Mouse (Mus musculus) heart, embryonic 16.5 days (tissue): ENCODE measurements around the gene Cmah. TPM values are rescaled to one million over a fixed set of nuclear protein-coding genes. Genes with fewer than 3 reads are reported as not detected.

Experiments
- ATAC-seq: fragments of 200-750 bp; cut with Nextera tagmentation; replicated peaks from 2 replicates; pipeline ENCODE4 v1.8.0; 2017; ENCODE audit warnings: moderate number of reproducible peaks; ENCODE audit not compliant: insufficient read depth, low FRiP score; ENCODE audit errors: extremely low read depth
- H3K27ac ChIP-seq: fragments of 300-500 bp; sonication (generic); 2 replicates; pipeline ENCODE4 v1.5.1; 2014; ENCODE audit warnings: mild to moderate bottlenecking, low read length, control low read depth, moderate library complexity
- H3K27me3 ChIP-seq: fragments of 300-500 bp; sonication (generic); 2 replicates; pipeline ENCODE4 v1.6.1; 2014; ENCODE audit warnings: low read length, mixed read lengths; ENCODE audit not compliant: control insufficient read depth, insufficient read depth
- H3K36me3 ChIP-seq: fragments of 300-500 bp; sonication (generic); 2 replicates; pipeline ENCODE4 v1.6.1; 2014; ENCODE audit not compliant: control insufficient read depth, insufficient read depth
- H3K4me1 ChIP-seq: fragments of 300-500 bp; sonication (generic); 2 replicates; pipeline ENCODE4 v1.6.1; 2014; ENCODE audit warnings: low read length, mixed read lengths; ENCODE audit not compliant: control insufficient read depth, insufficient read depth
- H3K4me2 ChIP-seq: fragments of 300-500 bp; sonication (generic); 2 replicates; pipeline ENCODE4 v1.6.1; 2014; ENCODE audit warnings: low read depth, mild to moderate bottlenecking, control low read depth, low read length
- H3K4me3 ChIP-seq: fragments of 300-500 bp; sonication (generic); 2 replicates; pipeline ENCODE4 v1.5.1; 2014; ENCODE audit warnings: mild to moderate bottlenecking, control low read depth, low read length
- H3K9ac ChIP-seq: fragments of 300-500 bp; sonication (generic); 2 replicates; pipeline ENCODE4 v1.6.1; 2014; ENCODE audit warnings: low read length, control low read depth
- H3K9me3 ChIP-seq: fragments of 300-500 bp; sonication (generic); replicated peaks from 2 replicates; pipeline ENCODE4 v1.6.1; 2016; ENCODE audit warnings: low read length; ENCODE audit not compliant: control insufficient read depth
- WGBS: fragments of 180-500 bp; shearing (Covaris S2); extraction: QIAGEN DNeasy Blood & Tissue Kit; methylation state at CpG from one replicate; pipeline ENCODE4 v1.1.7; 2014; 5-methylcytosine and 5-hydroxymethylcytosine counted together
- polyA plus RNA-seq: library from polyadenylated mRNA; unstranded; fragments of >200 nt; fragmentation: Nextera tagmentation; extraction: Ambion mirVana; gene quantifications from 2 replicates; pipeline ENCODE4 v1.2.1, GENCODE M21; 2015

The Cmah gene
- polyA plus RNA-seq, 1 experiment from 2014 or later = 2.2 TPM

DNA sequence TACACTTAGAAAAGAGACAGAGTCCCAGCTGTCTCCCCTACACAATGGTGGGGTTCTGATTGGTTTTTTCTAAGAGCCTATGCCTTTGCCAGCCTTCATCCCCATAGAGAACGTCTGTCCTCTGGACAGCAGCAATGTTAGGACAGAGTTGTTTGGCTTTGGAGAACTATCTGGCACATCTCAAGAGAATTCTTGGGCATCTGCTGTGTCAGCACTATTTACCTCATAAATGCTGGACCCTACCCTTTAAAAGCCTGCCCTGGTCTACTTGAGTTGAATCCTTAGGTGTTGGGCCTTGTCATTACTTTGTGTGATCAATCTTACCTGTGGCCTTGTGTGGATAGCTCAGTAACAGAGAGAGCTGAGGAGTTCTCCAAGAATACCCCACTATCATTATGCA lies 90.8 kb downstream of the Cmah start:
- no peak overlapping the region for H3K4me2 ChIP-seq
- H3K9ac ChIP-seq = no peak overlapping the region
- H3K27me3 ChIP-seq = no peaks in the 10 kb centered on the region
- no peak overlapping the region for H3K4me3 ChIP-seq
- 62% methylated on average over 1 of the region's 1 CpGs for WGBS
- no peaks in the 10 kb centered on the region for H3K9me3 ChIP-seq
- H3K27ac ChIP-seq = no peak overlapping the region
- H3K4me1 ChIP-seq = 0 out of 2 replicates have a peak, but pooled peaks cover 2% of the 10 kb centered on the region
- ATAC-seq = no peak
- H3K36me3 ChIP-seq = no peaks in the 10 kb centered on the region

DNA sequence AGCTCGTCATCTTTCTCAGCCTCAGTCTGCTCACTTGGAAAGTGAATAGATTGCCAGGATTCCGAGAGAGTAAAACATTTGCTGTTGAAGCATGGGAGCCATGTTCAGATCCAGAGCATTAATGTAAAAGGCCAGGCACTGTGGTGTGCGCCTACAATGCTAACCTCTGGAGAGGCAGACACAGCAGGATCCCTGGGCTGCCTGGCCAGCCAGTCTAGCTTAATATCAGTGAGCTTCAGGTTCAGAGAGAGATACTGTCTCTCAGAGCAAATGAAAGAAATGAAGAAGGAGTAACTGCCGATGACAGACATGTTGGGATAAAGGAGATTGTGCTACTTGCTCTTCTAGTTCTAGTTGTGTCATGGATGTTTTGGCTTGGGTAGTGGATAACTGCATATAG lies 91.6 kb downstream of the Cmah start:
- Histone ChIP-seq H3K27me3 (no peaks in the 10 kb centered on the region), H3K27ac (no peak overlapping the region), H3K36me3 (no peaks in the 10 kb centered on the region), H3K9me3 (no peaks in the 10 kb centered on the region), H3K4me1 (0 out of 2 replicates have a peak, but pooled peaks cover 2% of the 10 kb centered on the region), H3K9ac (no peak overlapping the region), H3K4me3 (no peak overlapping the region), H3K4me2 (no peak overlapping the region)
- 65% methylated on average over 4 of the region's 4 CpGs for WGBS
- ATAC-seq = no peak

DNA sequence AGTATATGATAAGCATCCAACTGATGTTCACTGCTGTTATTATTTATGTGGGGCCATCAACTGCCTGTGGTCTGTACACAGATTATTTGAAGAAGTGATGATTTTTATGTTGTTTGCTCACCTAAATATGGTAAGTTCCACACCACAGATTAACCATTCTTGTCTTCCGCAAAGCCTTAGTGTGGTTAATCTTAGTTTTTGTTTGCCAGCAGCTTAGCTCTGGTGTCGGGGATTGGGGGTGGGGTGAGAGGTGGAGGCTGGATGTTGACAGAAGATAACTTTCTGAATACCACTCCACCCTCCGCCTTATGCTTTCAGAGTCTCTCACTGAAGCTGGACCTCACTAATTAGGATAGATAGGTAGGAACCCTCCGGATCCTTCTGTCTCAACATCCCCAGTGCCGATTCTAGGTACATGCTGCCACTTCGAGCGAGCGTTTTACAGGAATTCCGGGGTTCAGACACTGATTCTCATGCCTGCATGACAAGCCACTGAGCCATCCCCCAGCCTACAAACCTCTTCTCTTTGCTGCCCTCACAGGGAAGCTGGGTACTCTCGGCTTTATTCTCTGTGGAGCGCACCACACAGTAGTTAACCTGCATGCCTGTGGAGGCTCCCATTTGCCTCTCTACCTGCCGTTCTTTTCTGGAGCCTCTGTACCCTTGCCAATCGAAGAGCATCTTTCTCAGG lies 92.5 kb downstream of the Cmah start:
- no peaks in the 10 kb centered on the region for H3K9me3 ChIP-seq
- H3K4me1 ChIP-seq = 0 out of 2 replicates have a peak, but pooled peaks cover 2% of the 10 kb centered on the region
- H3K4me2 ChIP-seq = no peak overlapping the region
- ATAC-seq = no peak
- no peaks in the 10 kb centered on the region for H3K36me3 ChIP-seq
- H3K27me3 ChIP-seq = no peaks in the 10 kb centered on the region
- H3K27ac ChIP-seq = no peak overlapping the region
- WGBS = 56% methylated on average over 13 of the region's 13 CpGs
- H3K4me3 ChIP-seq = no peak overlapping the region
- H3K9ac ChIP-seq = no peak overlapping the region

DNA sequence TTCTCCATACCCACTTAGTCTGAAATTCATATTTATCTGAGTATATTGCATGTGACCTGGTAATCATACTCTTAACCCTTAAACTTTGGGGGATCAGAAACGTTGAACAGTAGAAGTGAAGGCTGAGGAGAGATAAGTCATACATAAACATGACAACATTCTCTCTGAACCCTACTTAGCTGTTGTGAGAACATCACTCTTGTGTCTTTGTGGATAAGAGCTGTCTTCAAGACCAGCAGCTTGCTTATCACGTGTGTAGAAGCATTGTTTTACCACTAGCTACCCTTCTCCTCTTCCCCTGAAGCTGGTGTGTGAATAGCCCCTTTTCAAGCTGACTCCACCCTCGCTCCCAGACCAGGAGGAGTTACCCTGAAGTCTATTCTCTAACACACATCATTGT lies 94.8 kb downstream of the Cmah start:
- no peaks in the 10 kb centered on the region for H3K9me3 ChIP-seq
- peaks cover 7% of the 10 kb centered on the region for H3K4me1 ChIP-seq
- no peak for ATAC-seq
- 50% methylated on average over 3 of the region's 3 CpGs for WGBS
- H3K4me2 ChIP-seq = no peak overlapping the region
- H3K27me3 ChIP-seq = no peaks in the 10 kb centered on the region
- H3K36me3 ChIP-seq = no peaks in the 10 kb centered on the region
- no peak overlapping the region for H3K9ac ChIP-seq
- H3K27ac ChIP-seq = no peak overlapping the region
- H3K4me3 ChIP-seq = no peak overlapping the region

DNA sequence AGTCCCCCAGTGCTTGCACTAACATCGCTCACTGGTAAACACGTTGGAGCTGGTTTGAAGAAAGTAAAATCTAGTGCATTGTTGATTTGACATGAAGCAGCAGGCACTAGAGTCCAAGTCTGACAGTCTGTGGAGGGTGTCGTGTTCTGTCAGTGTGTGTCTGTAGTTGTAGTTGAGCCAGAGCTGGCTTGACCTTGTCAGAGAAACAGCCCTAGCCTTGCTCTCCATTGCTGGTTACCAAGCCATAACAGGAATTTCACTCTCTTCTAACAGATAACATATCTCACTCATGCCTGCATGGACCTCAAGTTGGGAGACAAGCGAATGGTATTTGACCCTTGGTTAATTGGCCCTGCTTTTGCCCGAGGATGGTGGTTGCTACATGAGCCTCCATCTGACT lies 103.0 kb downstream of the Cmah start:
- WGBS = 35% methylated on average over 5 of the region's 5 CpGs
- Histone ChIP-seq H3K27ac (peak overlapping the region; percentile 41), H3K4me1 (peaks cover 19% of the 10 kb centered on the region), H3K4me2 (no peak overlapping the region), H3K27me3 (no peaks in the 10 kb centered on the region), H3K9ac (no peak overlapping the region), H3K9me3 (no peaks in the 10 kb centered on the region), H3K4me3 (no peak overlapping the region), H3K36me3 (no peaks in the 10 kb centered on the region)
- ATAC-seq = peak; percentile 65

DNA sequence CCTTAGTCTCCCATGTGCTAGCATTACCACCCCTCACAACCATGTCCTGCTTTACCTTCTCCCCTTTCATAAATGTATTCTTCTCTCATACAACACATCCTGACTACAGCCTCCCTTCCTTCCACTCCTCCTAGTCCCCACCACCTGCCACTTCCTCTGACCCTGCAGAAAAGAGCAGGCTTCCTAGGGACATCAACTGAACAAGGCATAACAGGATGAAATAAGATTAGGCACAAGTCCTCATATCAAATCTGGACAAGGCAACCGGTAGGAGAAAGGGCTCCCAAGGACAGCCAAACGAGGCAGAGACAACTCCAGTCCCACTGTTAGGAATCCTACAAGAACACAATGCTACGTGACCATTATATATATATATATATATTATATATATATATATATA lies 104.4 kb downstream of the Cmah start:
- Histone ChIP-seq H3K27me3 (no peaks in the 10 kb centered on the region), H3K4me3 (no peak overlapping the region), H3K9me3 (no peaks in the 10 kb centered on the region), H3K36me3 (no peaks in the 10 kb centered on the region), H3K4me1 (peaks cover 16% of the 10 kb centered on the region), H3K9ac (no peak overlapping the region), H3K27ac (no peak overlapping the region), H3K4me2 (no peak overlapping the region)
- no peak for ATAC-seq
- WGBS = 55% methylated on average over 3 of the region's 3 CpGs

DNA sequence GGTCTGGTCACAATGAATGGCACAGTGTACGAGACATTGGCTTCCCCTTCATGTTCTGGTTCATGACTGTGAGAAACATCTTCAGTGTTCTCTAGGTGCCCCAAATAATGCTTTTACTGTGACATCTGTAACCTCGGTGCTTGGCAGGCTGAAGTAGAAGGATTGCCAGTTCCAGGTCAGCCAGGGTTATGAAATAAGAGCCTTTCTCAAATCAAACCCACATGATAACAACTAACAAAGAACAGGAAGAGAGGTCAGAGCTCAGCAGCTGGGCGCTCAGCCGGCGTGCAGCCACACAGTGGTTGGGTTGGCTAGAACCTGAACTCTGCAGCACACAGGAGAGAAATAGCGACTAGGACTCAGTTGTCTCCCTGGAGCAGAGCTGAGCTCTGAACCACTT lies 115.1 kb downstream of the Cmah start:
- Histone ChIP-seq H3K27ac (no peak overlapping the region), H3K4me2 (no peak overlapping the region), H3K4me3 (no peak overlapping the region), H3K36me3 (no peaks in the 10 kb centered on the region), H3K4me1 (peaks cover 12% of the 10 kb centered on the region), H3K9ac (no peak overlapping the region), H3K27me3 (no peaks in the 10 kb centered on the region), H3K9me3 (no peaks in the 10 kb centered on the region)
- ATAC-seq = peak; percentile 32; the same call in 1 of the 2 replicates
- WGBS = 43% methylated on average over 6 of the region's 6 CpGs

DNA sequence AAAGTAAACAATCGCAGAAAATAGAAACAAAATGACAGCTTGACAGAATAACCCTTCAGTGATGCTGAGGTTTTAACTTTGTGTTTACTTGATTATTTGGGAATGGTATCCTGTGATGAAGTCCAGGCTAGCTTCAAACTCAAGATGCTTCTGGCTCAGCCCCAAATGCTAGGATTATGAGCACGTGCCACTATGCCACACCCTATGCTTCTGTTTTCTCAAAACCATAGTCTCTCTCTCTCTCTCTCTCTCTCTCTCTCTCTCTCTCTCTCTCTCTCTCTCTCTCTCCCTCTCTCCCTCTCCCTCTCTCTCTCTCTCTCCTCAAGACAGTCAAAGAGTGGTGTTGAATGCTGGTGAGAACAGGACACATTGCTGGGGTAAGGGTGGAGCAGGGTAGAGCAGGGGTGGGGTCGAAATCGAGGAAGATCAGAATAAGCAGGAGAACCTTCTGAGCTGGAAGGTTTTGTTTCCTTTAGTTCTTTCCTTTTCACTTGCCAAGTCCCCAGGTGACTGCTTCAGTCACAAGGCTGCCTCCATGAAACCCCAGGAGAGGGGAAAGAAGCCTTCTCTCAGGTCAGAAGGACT lies 116.7 kb downstream of the Cmah start:
- WGBS = 62% methylated on average over 4 of the region's 4 CpGs
- Histone ChIP-seq H3K4me3 (no peak overlapping the region), H3K9me3 (no peaks in the 10 kb centered on the region), H3K4me2 (no peak overlapping the region), H3K36me3 (no peaks in the 10 kb centered on the region), H3K27me3 (no peaks in the 10 kb centered on the region), H3K9ac (no peak overlapping the region), H3K27ac (no peak overlapping the region; the same call in 1 of the 2 replicates), H3K4me1 (peaks cover 12% of the 10 kb centered on the region)
- no peak for ATAC-seq

DNA sequence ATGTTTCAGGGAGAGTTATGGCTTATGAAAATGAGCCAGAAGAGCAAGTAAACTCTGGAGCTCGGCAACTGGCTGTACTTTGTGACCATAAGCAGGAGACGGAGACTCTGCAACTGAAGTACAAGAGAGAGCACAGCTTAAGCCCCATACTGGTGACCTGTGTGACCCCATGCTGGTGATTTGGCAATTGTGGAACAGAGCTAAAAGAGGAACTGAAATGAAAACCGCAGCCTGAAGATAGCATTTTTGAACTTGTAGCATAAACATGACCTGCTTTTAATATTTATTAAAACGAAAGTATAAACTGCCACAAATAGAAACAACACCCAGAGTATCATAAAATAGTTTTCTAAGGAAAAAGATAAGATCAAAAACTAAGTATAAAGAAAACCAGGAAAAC lies 117.5 kb downstream of the Cmah start:
- Histone ChIP-seq H3K4me3 (no peak overlapping the region), H3K9me3 (no peaks in the 10 kb centered on the region), H3K27me3 (no peaks in the 10 kb centered on the region), H3K4me2 (no peak overlapping the region), H3K36me3 (no peaks in the 10 kb centered on the region), H3K9ac (no peak overlapping the region), H3K4me1 (peaks cover 12% of the 10 kb centered on the region), H3K27ac (no peak overlapping the region)
- ATAC-seq = no peak
- WGBS = 62% methylated on average over 4 of the region's 4 CpGs
